Mouse (Mus musculus): ENCODE data around the gene Rcn1.
A peak's percentile ranks its signal among the peaks of the same experiment; 100 is the strongest.

The Rcn1 gene

GRCm38 (mm10) chr2:105399085-105399891 is at the start of gene Rcn1:
TSS of gene Rcn1 (minus strand) at chr2:105399319.
- peak; percentile 85 for DNase-seq

GRCm38 (mm10) chr2:105444072-105444471 is 45.0 kb upstream of the Rcn1 start:
- DNase-seq, result peak; percentile 5

DNA sequence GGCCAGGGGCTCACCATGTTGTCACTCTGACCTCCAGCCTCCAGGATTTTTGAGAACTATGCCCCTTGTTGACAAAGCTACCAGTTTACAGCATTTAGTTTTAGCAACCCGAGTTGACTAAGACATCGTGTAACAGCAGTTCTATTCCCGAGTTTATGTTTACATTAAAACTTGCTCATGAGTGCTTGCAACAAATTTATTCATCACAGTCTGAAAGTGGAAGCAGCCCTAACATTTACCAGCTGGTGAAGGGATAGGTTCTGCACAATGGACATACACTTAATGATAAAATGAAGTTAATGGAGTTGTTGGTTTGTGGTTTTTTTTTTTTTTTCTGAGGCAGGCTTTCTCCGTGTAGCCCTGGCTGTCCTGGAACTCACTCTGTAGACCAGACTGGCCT is 39.9 kb upstream of the Rcn1 start:
- DNase-seq, result no peak

DNA sequence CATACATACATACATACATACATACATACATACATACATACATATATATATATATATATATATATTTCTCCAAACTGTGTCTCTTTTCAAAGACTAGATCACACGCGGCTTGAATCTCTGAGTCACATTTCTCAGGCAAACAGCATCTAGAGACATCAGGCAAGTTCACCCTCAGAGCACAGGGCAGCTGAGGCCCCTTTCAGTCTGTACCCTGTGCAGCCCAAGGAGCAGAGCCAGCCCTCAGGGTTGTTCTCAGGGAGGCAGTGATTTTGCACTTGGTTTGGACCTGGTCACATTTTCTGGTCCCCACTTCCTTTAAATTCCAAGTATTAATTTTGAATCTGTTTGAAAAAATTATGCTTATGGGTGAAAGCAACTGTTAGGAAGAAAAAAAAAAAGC is 39.4 kb upstream of the Rcn1 start:
- DNase-seq, result no peak

- no peak for DNase-seq
Measured at GRCm38 (mm10) chr2:105432927-105433326, 33.8 kb upstream of the Rcn1 start.

DNA sequence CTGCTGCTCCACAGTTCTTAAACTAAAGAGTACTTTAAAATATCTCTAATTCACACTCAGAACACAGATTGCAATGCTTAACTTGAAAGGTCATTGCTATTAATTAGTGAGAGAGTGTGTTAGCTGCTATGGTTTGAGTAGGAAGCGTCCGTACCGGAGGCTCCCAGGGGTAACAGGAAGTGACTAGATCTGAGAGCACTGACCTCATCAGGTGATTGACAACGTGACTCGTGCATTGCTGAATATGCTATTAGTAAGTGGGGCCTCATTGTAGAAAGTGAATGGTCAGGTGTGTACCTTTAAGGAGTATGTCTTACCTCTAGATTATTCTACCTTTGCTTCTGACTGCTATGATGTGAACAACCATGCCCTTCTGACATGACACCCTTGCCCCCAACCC is 31.3 kb upstream of the Rcn1 start:
- DNase-seq, result no peak

GRCm38 (mm10) chr2:105429899-105430298 is 30.8 kb upstream of the Rcn1 start:
- no peak for DNase-seq

- DNase-seq, result no peak
Measured at GRCm38 (mm10) chr2:105428467-105428866, 29.3 kb upstream of the Rcn1 start.

DNA sequence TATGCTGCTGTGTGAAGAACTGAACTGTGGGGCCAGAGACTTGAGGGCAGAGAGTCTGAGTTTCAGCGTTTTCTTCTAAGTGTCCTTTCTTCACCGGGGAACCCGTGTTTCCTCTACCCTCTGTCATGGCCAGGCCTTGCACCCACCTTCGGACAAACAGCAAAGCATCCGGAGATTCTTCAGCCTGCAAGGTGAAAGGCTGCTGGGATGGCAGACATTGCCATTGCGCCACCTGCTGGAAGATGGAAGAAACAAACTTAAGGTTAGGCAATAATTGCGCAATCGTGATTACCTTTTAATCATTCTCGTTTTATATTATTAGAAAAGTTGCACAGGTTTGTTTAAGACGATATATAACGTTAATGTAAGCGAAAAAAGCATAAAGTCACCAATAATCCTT is 28.9 kb upstream of the Rcn1 start:
- DNase-seq, result peak; percentile 83

DNA sequence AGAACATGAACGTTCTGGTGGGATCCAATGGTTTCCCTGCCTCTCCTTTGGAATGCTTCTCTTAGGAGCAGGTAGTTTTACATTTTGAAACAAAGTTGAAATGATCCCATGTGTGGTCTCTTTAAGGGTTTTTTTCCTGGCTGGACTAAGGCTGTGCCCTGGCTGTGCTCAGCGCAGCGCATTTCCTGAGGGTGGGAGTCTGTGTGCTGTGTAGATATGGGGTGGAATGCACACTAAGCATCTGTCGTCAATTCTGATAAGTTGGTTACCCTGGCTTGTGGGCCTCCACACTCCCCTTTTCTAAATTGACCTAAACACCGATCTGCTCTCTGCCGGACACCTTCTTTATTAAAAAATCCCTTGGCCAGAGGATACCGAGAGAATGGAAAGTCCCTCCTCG is 28.3 kb upstream of the Rcn1 start:
- DNase-seq, result no peak

- DNase-seq, result no peak
Measured at GRCm38 (mm10) chr2:105418629-105419227, 19.6 kb upstream of the Rcn1 start.

DNA sequence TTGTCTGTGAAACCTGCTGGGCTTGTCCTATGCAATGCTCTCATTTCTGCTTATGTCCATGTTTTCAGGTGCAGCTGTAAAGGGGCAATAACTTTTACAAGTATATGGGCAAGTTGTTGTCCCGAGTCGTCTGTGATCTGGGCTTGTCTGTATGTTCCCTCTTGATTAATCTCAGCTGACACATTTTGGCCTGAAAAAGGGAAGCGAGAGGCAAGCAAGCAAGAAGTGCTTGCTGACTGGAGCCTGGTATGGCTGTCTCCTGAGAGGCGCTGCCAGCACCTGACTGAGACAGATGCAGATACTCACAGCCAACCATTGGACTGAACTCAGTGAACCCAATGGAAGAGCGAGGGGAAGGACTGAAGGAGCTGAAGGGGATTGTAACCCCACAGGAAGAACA is 18.5 kb upstream of the Rcn1 start:
- DNase-seq, result no peak

GRCm38 (mm10) chr2:105416660-105417348 is 17.7 kb upstream of the Rcn1 start:
- no peak for DNase-seq

DNA sequence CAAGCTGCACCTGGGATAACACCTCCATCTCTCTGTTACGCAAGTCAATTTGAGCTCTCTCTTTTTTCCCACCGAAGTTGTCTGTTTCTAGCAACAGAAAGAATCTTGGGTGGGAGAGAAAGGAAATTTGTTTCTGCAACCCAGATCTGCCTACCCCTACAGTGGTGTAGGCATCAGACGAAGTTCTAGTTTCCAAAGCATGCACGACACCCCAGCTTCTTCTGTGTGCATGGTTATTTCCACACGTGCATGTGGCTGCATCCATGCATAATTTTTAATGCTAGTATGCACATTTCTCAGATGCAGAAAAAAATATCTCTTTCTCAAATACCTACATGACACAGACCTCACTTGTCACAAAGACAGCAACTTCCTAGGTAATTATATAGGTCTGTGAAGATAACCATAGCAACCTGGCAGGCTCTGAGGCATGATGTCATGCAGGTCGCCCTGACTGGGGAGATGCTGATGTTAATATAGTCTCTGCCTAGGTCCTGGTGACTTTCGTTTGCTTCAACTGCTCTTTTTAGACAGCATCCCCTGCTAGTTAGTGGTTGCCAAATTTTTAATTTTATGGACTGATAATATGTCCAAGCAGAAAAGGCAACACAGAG is 17.0 kb upstream of the Rcn1 start:
- DNase-seq, result no peak

DNA sequence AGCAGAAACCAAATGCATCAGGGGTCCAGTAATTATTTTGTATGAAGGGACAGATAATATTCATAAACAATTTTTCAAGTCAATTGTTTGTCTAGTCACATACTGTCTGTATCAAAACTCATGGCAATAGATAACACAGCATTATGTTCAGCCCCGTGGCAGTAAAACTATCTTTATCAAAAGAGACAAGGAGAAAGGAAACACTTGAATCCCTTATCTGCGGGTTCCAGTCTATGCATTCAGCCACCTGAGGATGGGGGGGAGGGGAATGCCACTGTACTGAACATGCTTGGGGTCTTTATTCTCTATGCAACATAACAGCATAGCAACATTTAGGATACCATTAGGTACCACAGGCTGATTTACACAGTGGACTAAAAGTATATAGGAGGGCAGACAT is 15.2 kb upstream of the Rcn1 start:
- DNase-seq, result no peak

DNA sequence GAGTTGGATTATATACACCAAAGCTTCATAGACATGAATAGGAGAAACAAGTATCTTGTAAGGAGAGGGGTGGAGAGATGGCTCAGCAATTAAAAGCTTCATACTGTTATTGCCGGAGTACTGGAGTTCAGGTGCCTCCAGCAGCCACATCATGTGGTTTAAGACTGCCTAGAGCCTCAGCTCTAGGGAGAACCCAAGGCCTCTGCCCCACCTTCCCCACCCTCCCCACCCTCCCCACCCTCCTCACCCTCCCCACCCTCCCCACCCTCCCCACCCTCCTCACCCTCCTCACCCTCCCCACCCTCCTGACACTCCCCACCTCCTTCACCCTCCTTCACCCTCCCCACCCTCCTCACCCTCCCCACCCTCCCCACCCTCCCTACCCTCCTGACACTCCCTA is 10.1 kb upstream of the Rcn1 start:
- no peak for DNase-seq

- peak; percentile 40 for DNase-seq
Measured at GRCm38 (mm10) chr2:105408511-105408910, 9.4 kb upstream of the Rcn1 start.

- DNase-seq, result no peak
Measured at GRCm38 (mm10) chr2:105402180-105402579, 3.1 kb upstream of the Rcn1 start.

GRCm38 (mm10) chr2:105400558-105400957 is 1.4 kb upstream of the Rcn1 start:
- no peak for DNase-seq

DNA sequence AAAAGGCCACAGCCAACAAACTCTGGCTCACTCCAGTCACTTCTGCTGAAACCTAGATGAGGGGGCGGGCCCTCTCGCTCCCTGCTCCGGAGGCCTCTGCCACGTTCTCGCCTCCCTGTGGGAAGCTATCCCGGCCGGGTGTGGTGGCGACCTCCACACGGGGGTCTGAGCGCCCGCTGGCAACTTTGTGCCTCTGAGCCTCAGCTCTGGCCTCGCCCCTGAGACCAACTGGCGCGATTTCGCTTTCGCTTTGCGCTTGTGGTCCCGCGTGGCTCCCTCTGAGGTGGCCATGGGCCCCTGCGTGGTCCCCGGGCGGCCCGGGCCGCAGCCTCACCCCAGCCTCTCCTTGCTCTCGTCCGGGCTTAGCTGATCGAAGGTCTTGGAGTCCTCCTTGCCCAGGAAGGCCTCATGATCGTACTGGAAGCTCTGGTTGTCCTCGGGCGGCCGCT is 459 bp downstream of the Rcn1 start:
- DNase-seq, result peak; percentile 54

- no peak for DNase-seq
Measured at GRCm38 (mm10) chr2:105397446-105398211, 1.5 kb downstream of the Rcn1 start.

DNA sequence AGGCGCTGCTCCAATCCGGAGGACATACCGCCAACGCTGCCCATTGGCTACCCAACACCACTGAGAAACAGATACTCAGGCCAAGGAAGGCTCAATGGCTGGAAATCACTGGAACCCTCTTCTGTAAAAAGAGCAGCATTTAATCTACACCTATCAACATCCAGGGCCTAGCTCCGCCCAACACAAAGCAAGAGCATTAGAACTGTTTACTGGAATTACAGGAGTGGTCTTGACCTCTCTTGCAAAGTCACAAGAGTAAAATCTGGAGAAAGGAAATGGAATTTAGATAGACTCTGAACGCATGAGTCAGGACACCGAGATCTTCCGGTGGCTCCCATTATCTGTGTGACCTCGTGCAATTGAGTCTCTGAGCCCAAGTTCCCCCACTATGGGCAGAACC is 3.1 kb downstream of the Rcn1 start:
- DNase-seq, result no peak

DNA sequence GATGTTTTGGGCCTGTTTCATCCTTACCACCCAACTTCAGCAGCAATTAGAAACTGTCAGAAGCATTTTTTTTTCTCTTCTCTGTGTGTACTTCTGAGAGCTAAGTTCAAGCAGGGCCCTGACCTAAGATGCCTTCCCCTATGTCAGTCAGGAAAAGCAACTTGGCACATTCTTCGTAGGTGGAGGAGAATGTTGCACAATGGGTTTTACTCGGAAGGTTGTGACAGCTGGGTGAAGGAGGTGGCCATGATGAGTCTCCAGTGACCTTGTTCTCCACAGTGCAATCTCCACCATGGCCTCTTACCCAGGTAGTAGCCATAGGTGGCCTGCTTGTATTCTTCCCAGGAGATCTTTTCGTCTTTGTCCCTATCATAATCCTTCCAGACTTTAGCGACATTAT is 4.7 kb downstream of the Rcn1 start:
- DNase-seq, result no peak

Data from lung, postnatal 14 days (tissue).